Mouse (Mus musculus) ovary, postnatal 10 days (tissue): Measurements from ENCODE around the gene Taar7a.

Source experiments
- DNase-seq: peaks from one replicate; pipeline ENCODE4 v3.0.0; 2022; ENCODE audit warnings: low spot score

Taar7a gene

GRCm38 (mm10) chr10:23993381-23993780, at the start of gene Taar7a:
Gene Taar7a (minus strand): TSS chr10:23993481.
- DNase-seq = no peak

DNA sequence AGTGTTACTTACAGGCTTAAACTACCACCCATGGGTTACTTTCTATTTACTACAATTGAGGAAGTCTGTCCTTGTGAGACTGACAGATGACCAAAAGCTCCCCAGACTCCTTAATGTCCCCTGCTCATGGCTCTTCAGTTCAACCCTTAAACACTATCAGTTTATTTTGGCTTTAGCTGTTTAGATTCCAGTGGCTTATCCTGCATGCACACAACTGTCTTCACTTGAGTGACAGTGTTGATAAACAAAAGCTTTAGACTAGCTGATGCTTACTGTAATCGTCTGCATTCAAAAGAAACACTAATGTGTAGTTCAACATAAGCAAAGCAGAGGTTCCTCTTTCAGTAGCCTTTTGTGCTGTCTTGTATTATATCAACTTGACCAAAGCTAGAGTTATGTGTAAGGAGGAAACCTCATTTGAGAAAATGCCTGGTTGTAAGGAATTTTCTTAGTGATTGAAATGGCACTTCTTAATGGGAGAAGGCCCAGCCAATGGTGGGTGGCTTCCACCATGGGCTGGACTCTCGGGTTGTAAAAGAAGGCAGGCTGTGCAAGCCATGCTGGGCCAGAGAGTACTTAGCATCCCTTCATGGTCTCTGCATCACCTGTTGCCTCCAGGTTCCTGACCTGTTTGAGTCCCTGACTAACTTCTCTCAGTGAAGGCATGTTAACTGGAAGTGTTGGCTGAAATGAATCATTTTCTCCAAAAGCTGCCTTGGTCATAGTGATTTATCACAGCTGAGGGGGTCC, 47.0 kb upstream of the Taar7a start:
- no peak for DNase-seq

DNA sequence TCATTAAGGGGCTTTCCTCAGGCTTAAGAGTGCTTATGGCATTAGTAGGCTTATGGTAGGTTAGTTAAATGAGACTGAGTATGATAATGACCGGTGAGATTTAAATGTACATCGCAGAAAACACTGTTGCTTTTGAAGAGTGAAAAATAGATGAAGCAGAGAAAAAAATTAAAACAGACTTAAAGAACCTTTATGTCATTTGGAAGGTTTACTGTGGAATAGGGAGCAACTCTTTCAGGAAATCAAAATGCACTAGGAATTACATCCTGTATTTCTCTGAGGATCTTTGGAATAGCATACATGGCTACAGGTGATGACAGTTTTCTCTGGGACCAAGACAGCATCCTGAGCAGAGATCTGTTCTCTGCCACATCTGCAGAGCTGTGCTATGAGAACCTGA, 44.0 kb upstream of the Taar7a start, which contains the start of gene Taar7e:
Gene Taar7e (plus strand): TSS at position 301 of the 400 bp plus-strand sequence.
- DNase-seq = no peak

DNA sequence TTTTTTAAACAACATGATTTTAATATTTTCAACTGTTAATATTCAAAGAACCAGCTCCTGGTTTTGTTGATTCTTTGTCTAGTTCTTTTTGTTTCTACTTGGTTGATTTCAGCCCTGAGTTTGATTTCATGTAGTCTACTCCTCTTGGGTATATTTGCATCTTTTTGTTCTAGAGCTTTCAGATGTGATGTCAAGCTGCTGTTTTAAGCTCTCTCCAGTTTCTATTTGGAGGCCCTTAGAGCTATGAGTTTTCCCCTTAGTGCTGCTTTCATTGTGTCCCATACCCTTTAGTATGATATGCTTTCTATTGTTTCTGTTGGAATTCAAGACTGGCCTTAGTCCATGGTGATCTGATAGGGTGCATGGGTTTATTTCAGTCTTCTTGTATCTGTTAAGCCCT, 38.1 kb upstream of the Taar7a start:
- DNase-seq = no peak

GRCm38 (mm10) chr10:24026922-24027321, 33.6 kb upstream of the Taar7a start, which contains the start of gene Taar7d:
Gene Taar7d (plus strand): TSS chr10:24027222.
- DNase-seq = no peak

DNA sequence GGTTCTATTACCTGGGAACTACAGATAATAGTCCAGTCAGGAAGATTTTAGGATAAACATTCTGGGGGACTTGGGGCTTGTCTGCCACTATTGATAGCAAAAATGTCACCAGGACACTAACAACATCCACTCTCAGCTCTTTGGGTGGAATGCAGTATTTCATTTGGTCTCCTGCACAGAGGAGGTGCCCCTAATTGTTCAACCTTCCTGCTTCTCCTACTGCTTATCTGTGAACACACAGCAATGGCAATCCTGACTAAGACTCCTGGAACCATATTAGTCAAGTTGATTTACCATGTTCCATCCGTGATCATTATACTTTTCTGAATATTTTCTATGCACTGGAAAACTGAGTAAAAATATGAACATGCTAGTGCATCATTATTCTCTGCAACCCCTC, 14.9 kb upstream of the Taar7a start:
- DNase-seq = no peak

DNA sequence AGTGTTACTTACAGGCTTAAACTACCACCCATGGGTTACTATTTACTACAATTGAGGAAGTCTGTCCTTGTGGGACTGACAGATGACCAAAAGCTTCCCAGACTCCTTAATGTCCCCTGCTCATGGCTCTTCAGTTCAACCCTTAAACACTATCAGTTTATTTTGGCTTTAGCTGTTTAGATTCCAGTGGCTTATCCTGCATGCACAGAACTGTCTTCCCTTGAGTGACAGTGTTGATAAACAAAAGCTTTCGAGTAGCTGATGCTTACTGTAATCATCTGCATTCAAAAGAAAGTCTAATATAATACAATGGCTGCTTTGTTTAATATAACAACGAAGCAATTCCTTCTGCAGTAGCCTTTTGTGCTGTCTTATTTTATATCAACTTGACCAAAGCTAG, 13.8 kb upstream of the Taar7a start:
- DNase-seq = no peak

DNA sequence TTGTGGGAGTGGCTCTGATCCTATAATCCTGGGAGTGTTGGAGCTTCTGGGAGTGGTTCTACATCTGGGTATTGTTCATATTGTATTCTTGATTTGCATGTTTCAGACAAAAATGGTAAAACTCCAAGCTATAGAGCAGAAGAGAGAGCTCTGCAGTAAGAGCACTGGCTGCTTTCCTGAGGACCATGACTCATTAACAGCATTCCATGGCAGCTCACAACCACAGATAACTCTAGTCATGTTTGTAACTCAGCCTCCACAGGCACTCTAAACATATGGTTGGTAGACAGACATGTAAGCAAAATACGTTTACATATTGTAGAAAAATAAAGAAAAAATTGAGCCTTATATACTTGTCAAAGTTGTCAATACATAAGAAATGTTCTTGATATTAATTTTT, 13.2 kb upstream of the Taar7a start:
- no peak for DNase-seq

DNA sequence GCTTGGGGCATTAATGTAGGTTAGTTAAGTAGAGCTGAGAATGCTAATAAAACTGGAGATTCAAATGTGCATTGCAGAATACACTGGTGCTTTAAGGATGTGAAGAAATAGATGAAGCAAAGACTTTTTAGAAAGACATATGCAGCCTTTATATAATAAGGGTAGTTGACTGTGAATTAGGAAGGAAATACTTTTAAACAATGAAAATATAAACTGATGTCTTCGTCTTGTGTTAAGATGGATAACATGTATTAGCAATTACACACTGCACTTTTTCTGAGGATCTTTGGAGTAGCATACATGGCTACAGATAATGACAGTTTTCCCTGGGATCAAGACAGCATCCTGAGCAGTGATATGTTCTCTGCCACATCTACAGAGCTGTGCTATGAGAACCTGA, 6.4 kb upstream of the Taar7a start, which contains the start of gene Taar7b:
Gene Taar7b (plus strand): TSS at position 301 of the 400 bp plus-strand sequence.
- no peak for DNase-seq

- no peak for DNase-seq
These were observed 6.9 kb downstream of the Taar7a start for GRCm38 (mm10) chr10:23986419-23986818.

GRCm38 (mm10) chr10:23985546-23985945, 7.7 kb downstream of the Taar7a start, which contains the start of gene Taar6:
Gene Taar6 (minus strand): TSS chr10:23985646.
- no peak for DNase-seq

DNA sequence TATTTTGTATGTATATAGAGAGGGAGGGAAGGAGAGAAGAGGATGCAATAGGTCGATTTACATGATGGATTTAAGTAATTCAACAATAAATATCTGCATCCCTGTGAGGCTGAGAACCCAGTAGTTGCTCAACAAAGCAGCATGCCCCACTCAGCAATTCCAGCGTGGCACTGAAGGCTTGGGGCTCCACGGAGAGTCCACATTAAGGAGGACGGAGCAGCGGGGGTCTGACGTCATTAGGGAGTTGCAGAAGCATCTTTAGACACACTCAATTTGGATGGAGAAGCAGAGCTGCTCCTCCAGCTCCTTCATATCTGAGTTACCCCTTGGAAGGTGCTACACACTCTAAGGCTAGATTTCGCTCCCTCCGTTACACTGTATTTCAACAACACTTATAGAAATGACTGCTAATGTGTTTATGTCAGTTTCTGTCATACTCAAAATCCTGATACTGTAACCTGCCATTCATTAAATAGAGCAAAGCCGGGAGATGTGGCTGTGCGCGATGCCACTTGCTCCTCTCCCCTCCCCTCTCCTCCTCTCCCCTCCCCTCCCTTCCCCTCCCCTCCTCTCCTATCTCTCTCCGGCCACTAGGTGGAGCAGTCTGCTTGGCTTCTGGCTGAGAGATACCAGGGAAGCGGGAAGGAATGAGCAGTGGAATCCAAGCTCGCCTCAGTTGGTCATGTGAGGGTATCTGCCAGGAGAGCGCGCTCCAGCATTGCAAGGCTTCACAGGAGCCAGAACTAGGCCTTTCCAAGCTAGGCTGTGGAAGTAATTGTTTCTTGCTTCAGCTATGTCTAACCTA, 14.2 kb downstream of the Taar7a start:
- peak; percentile 34 for DNase-seq

GRCm38 (mm10) chr10:23977958-23978357, 15.3 kb downstream of the Taar7a start:
- no peak for DNase-seq

GRCm38 (mm10) chr10:23971256-23971655, 22.0 kb downstream of the Taar7a start:
- no peak for DNase-seq

DNA sequence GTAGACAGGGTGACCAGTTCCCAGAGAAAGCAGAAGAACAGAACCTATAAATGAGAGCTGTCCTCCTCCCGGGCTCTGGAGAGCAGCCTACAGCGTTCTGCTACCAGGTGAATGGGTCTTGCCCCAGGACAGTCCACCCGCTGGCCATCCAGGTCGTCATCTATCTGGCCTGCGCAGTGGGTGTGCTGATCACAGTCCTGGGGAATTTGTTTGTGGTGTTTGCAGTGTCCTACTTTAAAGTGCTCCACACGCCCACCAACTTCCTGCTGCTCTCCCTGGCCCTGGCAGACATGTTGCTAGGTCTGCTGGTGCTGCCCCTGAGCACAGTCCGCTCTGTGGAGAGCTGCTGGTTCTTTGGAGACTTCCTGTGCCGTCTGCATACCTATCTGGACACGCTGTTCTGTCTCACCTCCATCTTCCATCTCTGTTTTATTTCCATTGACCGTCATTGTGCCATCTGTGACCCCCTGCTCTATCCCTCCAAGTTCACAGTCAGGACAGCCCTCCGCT, 22.6 kb downstream of the Taar7a start, which contains the start of gene Taar5:
Gene Taar5 (plus strand): TSS at position 51 of the 510 bp plus-strand sequence.
- no peak for DNase-seq

GRCm38 (mm10) chr10:23964921-23965610, 28.2 kb downstream of the Taar7a start:
- no peak for DNase-seq

DNA sequence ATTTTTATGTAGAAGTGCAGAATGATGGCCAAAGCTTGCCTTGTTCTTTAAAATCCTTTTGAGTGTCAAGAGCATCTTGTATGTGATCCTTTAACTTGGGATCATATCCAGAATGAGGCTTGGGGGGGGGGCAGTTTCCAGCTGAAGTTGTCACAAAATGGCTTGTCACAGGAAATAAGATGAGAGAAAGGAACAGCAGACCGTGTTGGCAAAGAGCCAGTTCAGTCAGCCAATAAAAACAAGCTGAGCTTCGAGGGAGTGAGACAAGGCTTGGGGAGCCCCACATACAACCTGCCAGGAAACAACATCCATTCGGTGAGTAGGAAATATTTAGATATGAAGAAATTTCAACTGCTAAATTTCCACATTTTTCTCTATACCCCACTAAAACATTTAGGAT, 29.8 kb downstream of the Taar7a start:
- DNase-seq = no peak

- no peak for DNase-seq
These were observed 32.8 kb downstream of the Taar7a start, which contains the start of gene Taar4 for GRCm38 (mm10) chr10:23960444-23960915. Gene Taar4 (plus strand): TSS chr10:23960494.

DNA sequence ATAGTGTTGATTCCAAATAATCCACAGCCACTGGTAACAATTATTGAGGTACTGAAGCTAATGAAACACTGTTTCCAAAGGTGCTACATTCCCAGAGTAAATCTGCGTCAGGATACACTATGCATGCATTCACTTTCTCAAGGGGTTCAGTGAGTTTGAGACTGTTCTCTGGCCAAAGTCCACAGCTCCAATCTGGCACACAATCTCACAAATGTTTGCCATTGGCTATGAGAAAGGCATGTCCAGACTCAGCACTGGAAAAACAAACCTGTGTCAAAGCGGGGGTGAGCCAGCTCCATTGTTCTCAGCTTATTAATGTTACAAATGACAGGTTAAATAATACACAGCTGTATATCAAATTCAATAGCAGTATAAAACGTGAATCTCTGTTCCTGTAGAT, 34.2 kb downstream of the Taar7a start:
- DNase-seq = no peak

- DNase-seq = no peak
These were observed 41.6 kb downstream of the Taar7a start for GRCm38 (mm10) chr10:23951714-23952113.

GRCm38 (mm10) chr10:23949508-23950005, 43.7 kb downstream of the Taar7a start, which contains the start of gene Taar3:
Gene Taar3 (plus strand): TSS chr10:23949558.
- no peak for DNase-seq

DNA sequence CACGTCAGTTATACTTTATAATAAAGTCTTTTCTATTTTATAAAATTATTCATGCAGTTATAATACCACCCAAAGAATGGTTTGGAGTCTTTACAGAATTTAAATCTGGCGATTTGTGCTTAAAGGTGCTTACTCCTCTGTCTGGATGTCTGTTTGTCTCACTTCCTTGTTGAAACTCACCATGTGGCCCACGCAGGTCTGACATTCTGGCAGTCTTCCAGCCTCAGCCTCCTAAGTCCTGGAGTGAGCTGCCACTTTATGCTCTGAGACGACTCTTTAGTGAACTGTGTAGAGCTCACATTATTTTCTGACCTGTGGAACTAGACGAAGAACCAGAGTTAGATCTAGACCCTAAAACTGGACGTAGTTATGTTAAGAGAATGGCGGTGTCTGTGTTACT, 45.3 kb downstream of the Taar7a start:
- DNase-seq = no peak
